In the genomic region with DNA sequence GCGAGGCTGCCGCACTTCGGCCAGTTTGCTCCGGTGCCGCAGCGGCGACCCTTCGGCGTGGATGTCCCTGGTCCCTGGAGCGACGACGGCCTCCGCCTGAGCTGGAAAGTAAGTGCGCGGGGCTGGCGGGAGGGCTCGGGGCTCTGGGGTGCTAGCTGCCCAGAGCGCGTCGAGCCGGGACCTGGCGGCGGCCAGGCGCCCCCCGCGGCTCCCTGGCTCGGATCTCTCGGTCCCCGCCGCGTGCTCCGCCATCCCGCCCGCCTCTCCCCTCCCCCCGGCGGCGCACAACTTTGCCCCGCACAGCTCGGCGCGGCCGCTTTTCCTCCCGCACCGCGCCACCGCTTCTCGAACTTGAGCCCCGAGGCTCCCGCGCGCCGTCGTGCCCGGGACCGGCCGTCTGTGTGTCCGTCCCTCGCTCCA, we compare ENCODE assay signal across 8 mouse cellular contexts. TPM values are rescaled to one million over a fixed set of nuclear protein-coding genes. Genes with fewer than 3 reads are reported as not detected.
DNase-seq lines count a peak whose midpoint lies in the region; ATAC-seq and TF ChIP-seq lines count a peak whose summit lies in the region.

No protein-coding gene starts in this region.

- H3K4me3 ChIP-seq in lung, embryonic 15.5 days, result peak overlapping the region; percentile 83
- peak overlapping the region; percentile 87 for H3K4me3 ChIP-seq in hindbrain, postnatal 0 days (ENCODE audit: low read length)
- H3K4me3 ChIP-seq in midbrain, embryonic 11.5 days (ENCODE audit: low read depth, low read length), result peak overlapping the region; percentile 71

- ATAC-seq in lung, embryonic 15.5 days (ENCODE audit: borderline replicate concordance, extremely low read depth, low FRiP score, low TSS enrichment), result peak; percentile 66
- peak; percentile 60 for ATAC-seq in hindbrain, postnatal 0 days
- peak; percentile 71 for ATAC-seq in midbrain, embryonic 11.5 days (ENCODE audit: low FRiP score)

- no peak for TF ChIP-seq CTCF in hindbrain, postnatal 0 days (IDR thresholded peaks at IDR 0.05; ENCODE audit: low read depth)

- under 1% methylated on average over 52 of the region's 58 CpGs for WGBS in lung, embryonic 15.5 days
- WGBS in hindbrain, postnatal 0 days, result under 1% methylated on average over 30 of the region's 58 CpGs
- under 1% methylated on average over 47 of the region's 58 CpGs for WGBS in midbrain, embryonic 11.5 days

- H3K9me3 ChIP-seq in lung, embryonic 15.5 days, result no peaks in the 10 kb centered on the region
- no peaks in the 10 kb centered on the region for H3K9me3 ChIP-seq in hindbrain, postnatal 0 days (ENCODE audit: low read length)
- H3K9me3 ChIP-seq in midbrain, embryonic 11.5 days (ENCODE audit: control insufficient read depth, low read length), result no peaks in the 10 kb centered on the region

- DNase-seq in adrenal gland, adult 8-10 months, result peak; percentile 18
- no peak for DNase-seq in adrenal gland, adult 2 months
- no peak for DNase-seq in lung, postnatal 25 days (ENCODE audit: low spot score)
- DNase-seq in embryo, embryonic 11.5 days (ENCODE audit: low read depth, low spot score), result peak; percentile 20
- DNase-seq in hindbrain, postnatal 0 days (ENCODE audit: low spot score), result no peak
- no peak for DNase-seq in midbrain, embryonic 11.5 days (ENCODE audit: low spot score, missing footprints)
- no peak for DNase-seq in T-cell, adult 2 months (ENCODE audit: low spot score)

- H3K27ac ChIP-seq in lung, embryonic 15.5 days, result peak overlapping the region; percentile 92
- H3K27ac ChIP-seq in hindbrain, postnatal 0 days, result peak overlapping the region; percentile 88
- peak overlapping the region; percentile 63 for H3K27ac ChIP-seq in midbrain, embryonic 11.5 days (ENCODE audit: low read depth, low read length)

- no peaks in the 10 kb centered on the region for H3K27me3 ChIP-seq in lung, embryonic 15.5 days
- H3K27me3 ChIP-seq in hindbrain, postnatal 0 days (ENCODE audit: insufficient read depth, low read length), result no peaks in the 10 kb centered on the region
- H3K27me3 ChIP-seq in midbrain, embryonic 11.5 days (ENCODE audit: control insufficient read depth, insufficient read depth, low read length), result no peaks in the 10 kb centered on the region

- peak overlapping the region; percentile 82 for H3K9ac ChIP-seq in lung, embryonic 15.5 days
- peak overlapping the region; percentile 83 for H3K9ac ChIP-seq in hindbrain, postnatal 0 days (replicated peaks; ENCODE audit: low read length)
- H3K9ac ChIP-seq in midbrain, embryonic 11.5 days (ENCODE audit: low read length), result peak overlapping the region; percentile 84

- H3K4me1 ChIP-seq in lung, embryonic 15.5 days, result peaks cover 19% of the 10 kb centered on the region
- H3K4me1 ChIP-seq in hindbrain, postnatal 0 days (ENCODE audit: insufficient read depth, low read length), result no peaks in the 10 kb centered on the region
- H3K4me1 ChIP-seq in midbrain, embryonic 11.5 days (ENCODE audit: control insufficient read depth, insufficient read depth, low read length), result peaks cover 11% of the 10 kb centered on the region

- peak overlapping the region; percentile 90 for H3K4me2 ChIP-seq in lung, embryonic 15.5 days
- H3K4me2 ChIP-seq in hindbrain, postnatal 0 days (ENCODE audit: low read depth, low read length), result peak overlapping the region; percentile 66
- peak overlapping the region; percentile 66 for H3K4me2 ChIP-seq in midbrain, embryonic 11.5 days

- H3K36me3 ChIP-seq in lung, embryonic 15.5 days, result no peaks in the 10 kb centered on the region
- H3K36me3 ChIP-seq in hindbrain, postnatal 0 days (ENCODE audit: insufficient read depth, low read length), result no peaks in the 10 kb centered on the region
- no peaks in the 10 kb centered on the region for H3K36me3 ChIP-seq in midbrain, embryonic 11.5 days (ENCODE audit: control insufficient read depth, insufficient read depth, low read length)

RNA-seq across cellular contexts. Expression of a gene that starts 0.4 kb away (rescaled TPM):
- total RNA-seq in adrenal gland, adult 8-10 months (2022), result 10 to 100 TPM; 40.7 to 55.5 (median 45.6) TPM
- total RNA-seq in adrenal gland, adult 2 months (2021), result 10 to 100 TPM; 55.4 to 65.8 TPM
- 36.8 and 47.0 TPM in 2 replicates for polyA plus RNA-seq in adrenal gland, adult 2 months (2012; rRNA removed)
- polyA plus RNA-seq in lung, embryonic 15.5 days (2015; fragmentation: Nextera tagmentation; extraction: Ambion mirVana), result 28.3 and 30.8 TPM in 2 replicates
- 100 and 102 TPM in 2 replicates for total RNA-seq in hindbrain, postnatal 0 days (2014; rRNA removed)
- polyA plus RNA-seq in hindbrain, postnatal 0 days (2015; fragmentation: Nextera tagmentation; extraction: Ambion mirVana), result 22.9 and 24.5 TPM in 2 replicates
- polyA plus RNA-seq in midbrain, embryonic 11.5 days (2014; fragmentation: Nextera tagmentation; extraction: Ambion mirVana), result 19.0 and 20.2 TPM in 2 replicates

RNA-seq across cellular contexts. Expression of a gene that starts 0.5 kb away (rescaled TPM):
- total RNA-seq in adrenal gland, adult 8-10 months (2022), result 1 to 10 TPM; 1.1 to 2.9 (median 2.2) TPM
- total RNA-seq in adrenal gland, adult 2 months (2021), result 1 to 10 TPM; 1.1 to 1.3 TPM
- 0.02 and 0.06 TPM in 2 replicates for polyA plus RNA-seq in adrenal gland, adult 2 months (2012; rRNA removed)
- polyA plus RNA-seq in lung, embryonic 15.5 days (2015; fragmentation: Nextera tagmentation; extraction: Ambion mirVana), result 1.6 and 2.0 TPM in 2 replicates
- 2.9 and 3.3 TPM in 2 replicates for total RNA-seq in hindbrain, postnatal 0 days (2014; rRNA removed)
- 6.0 and 6.5 TPM in 2 replicates for polyA plus RNA-seq in hindbrain, postnatal 0 days (2015; fragmentation: Nextera tagmentation; extraction: Ambion mirVana)
- 0.55 and 0.80 TPM in 2 replicates for polyA plus RNA-seq in midbrain, embryonic 11.5 days (2014; fragmentation: Nextera tagmentation; extraction: Ambion mirVana)

Comparison
In these comparisons a context has a peak if more than half of its experiments do, and no peak if none do; other contexts are left out.
1. DNase-seq: peak in adrenal gland, adult 8-10 months (single experiment) and embryo, embryonic 11.5 days (single experiment); none in adrenal gland, adult 2 months (single experiment), lung, postnatal 25 days (single experiment), hindbrain, postnatal 0 days (single experiment), midbrain, embryonic 11.5 days (single experiment) and T-cell, adult 2 months (single experiment).
2. Peak in every context shown above with its lines, with median percentiles within 50 percentile points of each other: ATAC-seq, H3K27ac ChIP-seq, H3K4me2 ChIP-seq, H3K4me3 ChIP-seq and H3K9ac ChIP-seq.